Comparison of ENCODE assay signal across 8 mouse cellular contexts in genomic region chr3:152238836-152239235, GRCm38 (mm10). TPM values are rescaled to one million over a fixed set of nuclear protein-coding genes. Genes with fewer than 3 reads are reported as not detected.
DNase-seq lines count a peak whose midpoint lies in the region; ATAC-seq and TF ChIP-seq lines count a peak whose summit lies in the region.

No protein-coding gene starts in this region.

- H3K4me2 ChIP-seq in stomach, embryonic 15.5 days, result no peak overlapping the region

- no peak for TF ChIP-seq POLR2A in thymus, adult 2 months (IDR thresholded peaks at IDR 0.05; ENCODE audit: control insufficient read depth, extremely low read depth, insufficient read depth, low read length, poor library complexity)

- H3K4me3 ChIP-seq in thymus, adult 2 months (ENCODE audit: control insufficient read depth, insufficient read depth, low read length), result no peak overlapping the region
- no peak overlapping the region for H3K4me3 ChIP-seq in stomach, embryonic 15.5 days (replicated peaks)
- no peak overlapping the region for H3K4me3 ChIP-seq in heart, embryonic 10.5 days

- H3K27me3 ChIP-seq in thymus, adult 2 months (ENCODE audit: control insufficient read depth, insufficient read depth, low read length), result no peaks in the 10 kb centered on the region
- no peaks in the 10 kb centered on the region for H3K27me3 ChIP-seq in stomach, embryonic 15.5 days (replicated peaks)
- H3K27me3 ChIP-seq in heart, embryonic 10.5 days (ENCODE audit: insufficient read depth, poor library complexity, severe bottlenecking), result no peaks in the 10 kb centered on the region

- no peaks in the 10 kb centered on the region for H3K9me3 ChIP-seq in stomach, embryonic 15.5 days
- no peaks in the 10 kb centered on the region for H3K9me3 ChIP-seq in heart, embryonic 10.5 days

- no peaks in the 10 kb centered on the region for H3K4me1 ChIP-seq in thymus, adult 2 months (replicated peaks; ENCODE audit: control insufficient read depth, insufficient read depth, low read length)
- H3K4me1 ChIP-seq in stomach, embryonic 15.5 days, result no peaks in the 10 kb centered on the region
- no peaks in the 10 kb centered on the region for H3K4me1 ChIP-seq in heart, embryonic 10.5 days

- WGBS in thymus, adult 2 months, result 45% methylated on average over 2 of the region's 2 CpGs
- 50% methylated on average over 2 of the region's 2 CpGs for WGBS in stomach, embryonic 15.5 days
- 61% methylated on average over 2 of the region's 2 CpGs for WGBS in heart, embryonic 10.5 days

- no peak overlapping the region for H3K27ac ChIP-seq in thymus, adult 2 months (ENCODE audit: control insufficient read depth, insufficient read depth, low read length)
- H3K27ac ChIP-seq in stomach, embryonic 15.5 days, result no peak overlapping the region
- H3K27ac ChIP-seq in heart, embryonic 10.5 days, result no peak overlapping the region

- ATAC-seq in stomach, embryonic 15.5 days (ENCODE audit: insufficient read depth, low FRiP score, low read depth), result peak; percentile 50; the same call in 1 of the 2 replicates

- H3K9ac ChIP-seq in stomach, embryonic 15.5 days, result no peak overlapping the region

- no peak for TF ChIP-seq CTCF in thymus, adult 2 months (IDR thresholded peaks at IDR 0.05; ENCODE audit: borderline replicate concordance, control insufficient read depth, extremely low read depth, insufficient read depth, low read length, poor library complexity)

- H3K36me3 ChIP-seq in thymus, adult 2 months (ENCODE audit: control insufficient read depth, insufficient read depth, low read length), result peaks cover 33% of the 10 kb centered on the region
- H3K36me3 ChIP-seq in stomach, embryonic 15.5 days, result peaks cover 10% of the 10 kb centered on the region
- H3K36me3 ChIP-seq in heart, embryonic 10.5 days, result peaks cover 87% of the 10 kb centered on the region

- DNase-seq in embryo, embryonic 11 days, result peak; percentile 33
- no peak for DNase-seq in embryo, embryonic 10 days (ENCODE audit: low spot score)
- DNase-seq in thymus, postnatal 0 days (ENCODE audit: low spot score), result peak; percentile 21
- DNase-seq in thymus, adult 2 months, result no peak
- DNase-seq in kidney, postnatal 14 days, result peak; percentile 48
- no peak for DNase-seq in heart, embryonic 10.5 days (ENCODE audit: low spot score)
- DNase-seq in frontal cortex, postnatal 25 days (ENCODE audit: low spot score in 2 of 2), result no peak

RNA-seq across cellular contexts. Expression of gene Nexn, which starts 27.3 kb away (rescaled TPM):
- 0.59 and 1.2 TPM in 2 replicates for polyA plus RNA-seq in thymus, postnatal 0 days (2015; fragmentation: Nextera tagmentation; extraction: Ambion mirVana)
- 0.31 TPM in 1 of 2 replicates, not detected in the other for polyA plus RNA-seq in thymus, adult 2 months (2012; rRNA removed)
- 35.8 and 37.5 TPM in 2 replicates for polyA plus RNA-seq in stomach, embryonic 15.5 days (2015; fragmentation: Nextera tagmentation; extraction: Ambion mirVana)
- polyA plus RNA-seq in heart, embryonic 10.5 days (2016; fragmentation: Nextera tagmentation; extraction: Ambion mirVana), result 102 and 155 TPM in 2 replicates

RNA-seq across cellular contexts. Expression of gene Fubp1, which starts 28.6 kb away (rescaled TPM):
- polyA plus RNA-seq in thymus, postnatal 0 days (2015; fragmentation: Nextera tagmentation; extraction: Ambion mirVana), result 234 and 249 TPM in 2 replicates
- polyA plus RNA-seq in thymus, adult 2 months (2012; rRNA removed), result 247 and 254 TPM in 2 replicates
- polyA plus RNA-seq in stomach, embryonic 15.5 days (2015; fragmentation: Nextera tagmentation; extraction: Ambion mirVana), result 191 and 208 TPM in 2 replicates
- 179 and 249 TPM in 2 replicates for polyA plus RNA-seq in heart, embryonic 10.5 days (2016; fragmentation: Nextera tagmentation; extraction: Ambion mirVana)

RNA-seq across cellular contexts. Expression of gene Dnajb4, which starts 28.7 kb away (rescaled TPM):
- polyA plus RNA-seq in thymus, postnatal 0 days (2015; fragmentation: Nextera tagmentation; extraction: Ambion mirVana), result 35.3 and 37.0 TPM in 2 replicates
- 8.6 and 9.2 TPM in 2 replicates for polyA plus RNA-seq in thymus, adult 2 months (2012; rRNA removed)
- polyA plus RNA-seq in stomach, embryonic 15.5 days (2015; fragmentation: Nextera tagmentation; extraction: Ambion mirVana), result 30.9 and 34.9 TPM in 2 replicates
- polyA plus RNA-seq in heart, embryonic 10.5 days (2016; fragmentation: Nextera tagmentation; extraction: Ambion mirVana), result 30.5 and 32.1 TPM in 2 replicates

Comparison
In these comparisons a context has a peak if more than half of its experiments do, and no peak if none do; other contexts are left out.
1. DNase-seq: peak in embryo, embryonic 11 days (single experiment), thymus, postnatal 0 days (single experiment) and kidney, postnatal 14 days (single experiment); none in embryo, embryonic 10 days (single experiment), thymus, adult 2 months (single experiment), heart, embryonic 10.5 days (single experiment) and frontal cortex, postnatal 25 days (0 of 2).
2. RNA of gene Nexn, which starts 27.3 kb away (polyA plus RNA-seq): 102 to 155 TPM in heart, embryonic 10.5 days and 35.8 to 37.5 TPM in stomach, embryonic 15.5 days; 0.59 to 1.2 TPM in thymus, postnatal 0 days and 0.31 TPM in thymus, adult 2 months; every median in the first group is over 10 times any median in the second.